Mouse (Mus musculus) embryo, embryonic 11 days (tissue): ENCODE measurements at regions not wholly inside any gene's neighbourhood (a gene's known extent, or its start where the extent isn't known, plus 50 kb on each side); places are given as distances from the start of the nearest gene placed in this dataset.

Source experiments
- DNase-seq: peaks from one replicate; pipeline ENCODE4 v3.0.0-alpha.2; 2015

- peak; percentile 38 for DNase-seq
These were observed 113.2 kb upstream of the Gm17509 start for GRCm38 (mm10) chr13:117334125-117334524.

GRCm38 (mm10) chr13:117334539-117334938 is 113.7 kb upstream of the Gm17509 start:
- no peak for DNase-seq

- DNase-seq = no peak
These were observed 160.3 kb upstream of the Gm17509 start for GRCm38 (mm10) chr13:117381086-117381595.

DNA sequence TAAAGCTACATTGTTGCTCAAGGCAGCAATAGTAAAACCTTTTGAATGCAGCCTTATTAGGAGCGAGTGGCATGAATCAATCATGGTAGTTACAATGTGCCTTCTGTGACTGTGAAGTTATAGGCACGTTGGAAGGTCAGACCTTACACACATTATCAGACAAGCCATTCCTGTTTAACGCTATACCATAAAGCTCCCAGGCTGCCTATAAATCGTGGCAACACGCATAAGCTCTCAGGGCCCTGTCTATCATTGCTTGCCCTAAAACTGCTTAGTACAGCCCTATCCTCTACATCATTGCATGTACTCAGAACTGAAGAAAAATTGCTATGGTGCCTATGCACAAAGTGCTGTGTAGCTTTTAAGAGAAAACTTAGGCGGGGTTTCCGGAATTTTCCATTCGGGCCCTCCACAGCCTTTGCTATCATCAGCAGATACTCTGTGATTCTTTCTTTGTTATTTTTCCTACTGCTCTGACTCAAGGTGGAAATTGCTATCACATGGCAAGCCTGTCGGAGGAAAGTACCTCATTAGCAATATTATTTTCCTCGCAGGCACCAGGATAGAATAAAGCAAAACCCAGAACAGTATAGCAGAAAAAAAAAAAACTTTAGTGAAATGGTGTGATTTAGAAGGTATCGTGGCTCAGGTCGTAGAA is 162.7 kb upstream of the Gm17509 start:
- peak; percentile 18 for DNase-seq

DNA sequence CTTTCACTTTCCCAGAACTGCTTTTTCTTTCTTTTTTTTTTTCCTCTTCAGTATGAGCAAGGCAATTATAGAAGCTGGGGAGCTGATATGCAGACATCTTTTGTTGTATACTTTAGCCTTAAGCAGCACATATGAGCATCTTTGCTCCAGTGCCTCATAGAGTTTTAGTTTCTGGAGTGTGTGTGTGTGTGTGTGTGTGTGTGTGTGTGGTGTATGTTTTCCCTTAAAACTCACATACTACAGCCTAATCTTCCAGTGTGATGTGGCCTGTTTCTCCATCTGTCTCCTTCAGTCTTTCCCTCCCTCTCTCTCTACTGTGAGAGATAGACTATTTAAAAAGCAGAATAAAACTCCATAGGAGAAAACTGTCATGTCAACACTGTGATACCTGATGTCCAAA is 169.4 kb upstream of the Gm17509 start:
- no peak for DNase-seq

GRCm38 (mm10) chr13:117393488-117393887 is 172.6 kb upstream of the Gm17509 start:
- DNase-seq = no peak

DNA sequence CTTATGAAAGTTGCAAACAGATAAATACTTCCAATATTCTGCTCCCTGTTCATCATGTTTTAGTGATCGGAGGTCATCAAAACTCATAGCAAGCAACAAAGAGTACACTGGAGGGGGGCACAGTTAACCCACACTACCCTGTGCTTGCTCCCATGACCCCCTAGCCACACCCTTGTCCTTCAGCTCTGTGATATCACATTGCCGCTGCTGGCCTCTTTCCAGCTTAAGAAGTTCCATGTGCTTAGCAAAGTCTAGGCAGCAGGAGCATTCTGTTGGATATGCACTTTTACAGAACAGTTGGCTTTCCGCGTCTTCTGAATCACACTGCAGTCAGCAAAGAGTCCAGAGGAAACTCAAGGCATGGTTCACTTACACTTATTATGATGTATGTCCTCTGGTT is 180.4 kb upstream of the Gm17509 start:
- peak; percentile 16 for DNase-seq

- DNase-seq = no peak
These were observed 189.1 kb upstream of the Gm17509 start for GRCm38 (mm10) chr13:117409940-117410339.

- DNase-seq = no peak
These were observed 188.5 kb upstream of the Hcn1 start for GRCm38 (mm10) chr13:117413616-117414015.

DNA sequence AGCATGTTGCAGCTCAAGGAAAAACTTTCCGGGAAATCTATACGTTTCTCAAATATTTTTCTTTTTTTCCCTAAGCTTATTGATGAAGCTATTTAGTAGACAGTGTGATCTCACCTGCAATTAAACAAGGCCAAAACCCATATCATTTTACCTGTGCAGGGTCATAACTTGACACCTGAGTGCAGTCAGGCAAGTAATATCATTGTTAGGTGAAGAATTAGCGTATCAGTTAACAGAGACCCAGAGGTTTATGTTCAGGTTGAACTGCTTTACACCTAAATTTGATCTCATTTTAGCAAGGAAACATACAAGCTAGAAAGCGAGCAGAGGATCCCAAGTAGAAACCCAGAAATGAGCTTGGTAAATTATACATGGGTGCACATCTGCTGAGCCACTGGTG is 178.6 kb upstream of the Hcn1 start:
- DNase-seq = no peak

DNA sequence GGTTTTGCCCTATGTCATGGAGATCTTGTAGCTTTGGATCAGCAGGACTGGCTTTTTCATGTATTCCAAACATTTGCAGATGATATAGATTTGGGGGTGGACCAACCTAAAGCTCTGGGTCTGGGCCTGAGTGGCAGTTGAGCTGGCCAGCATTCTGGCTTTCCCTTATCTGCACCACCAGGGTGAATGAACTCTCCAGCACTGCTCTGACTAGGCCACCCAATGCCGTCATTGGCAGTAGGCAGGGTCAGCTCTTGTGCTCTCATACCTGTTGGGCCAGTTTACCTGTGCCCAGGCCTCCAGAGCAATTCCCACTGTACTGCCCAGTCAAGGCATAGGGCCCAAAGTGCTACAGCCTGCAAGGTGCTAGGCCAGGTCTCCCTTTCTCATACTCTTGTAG is 177.1 kb upstream of the Hcn1 start:
- no peak for DNase-seq

DNA sequence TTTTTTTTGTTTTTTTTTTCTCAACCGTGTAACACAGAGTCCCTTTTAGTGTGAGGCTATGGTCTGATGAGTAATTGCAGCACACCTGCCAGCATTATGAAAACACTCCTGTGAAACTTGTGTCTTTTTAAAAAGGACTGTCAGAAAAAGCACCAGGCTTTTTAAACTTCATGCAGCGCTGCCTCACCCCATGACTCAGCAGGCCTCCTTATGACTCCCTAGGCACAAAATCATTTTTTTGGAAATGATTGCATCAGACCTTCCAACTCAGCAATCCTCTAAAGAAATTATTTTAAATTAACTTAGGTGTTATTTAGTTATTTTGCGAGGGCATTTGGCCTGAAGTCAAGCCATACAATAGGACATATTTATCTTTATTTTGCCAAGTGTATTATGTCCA is 134.7 kb upstream of the Hcn1 start:
- DNase-seq = no peak

GRCm38 (mm10) chr13:117472726-117473125 is 129.4 kb upstream of the Hcn1 start:
- DNase-seq = no peak

DNA sequence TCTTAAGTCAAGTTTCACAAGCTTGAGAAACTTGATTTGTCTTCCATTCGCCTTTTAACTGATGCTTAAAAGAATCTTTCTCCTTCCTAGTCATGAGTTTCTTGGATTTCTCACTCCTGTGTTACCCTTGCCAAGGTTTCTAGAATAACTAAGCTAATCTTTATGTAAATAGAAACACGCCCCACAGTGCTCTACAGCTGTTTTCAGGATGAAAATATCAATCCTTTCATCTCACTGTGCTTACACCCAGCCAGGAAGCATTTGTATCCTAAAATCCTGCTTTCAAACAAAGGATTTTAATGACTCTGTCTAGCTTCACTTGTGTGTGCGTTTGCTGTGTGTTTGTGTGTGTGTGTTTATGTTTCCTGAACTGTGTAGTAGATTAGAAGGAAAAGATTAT is 119.5 kb upstream of the Hcn1 start:
- no peak for DNase-seq

GRCm38 (mm10) chr13:117508746-117509145 is 93.4 kb upstream of the Hcn1 start:
- DNase-seq = no peak

- DNase-seq = peak; percentile 56
These were observed 52.0 kb upstream of the Hcn1 start for GRCm38 (mm10) chr13:117550108-117550507.
